Mouse (Mus musculus) adrenal gland, postnatal 36 days (tissue): ENCODE results near the gene Aldoart2. TPM values are rescaled to one million over a fixed set of nuclear protein-coding genes. Genes with fewer than 3 reads are reported as not detected.
"Not testable (repeated sequence)": the region's sequence is repeated elsewhere in the genome, so short reads cannot be mapped to it uniquely, and the experiment has no call there.

Experiments
- DNase-seq, 2 experiments: peaks; one replicate each; pipeline ENCODE4 v3.0.0; 2021; ENCODE audit warnings: mixed read lengths in 1 of 2
- long read RNA-seq, 2 experiments: library from polyadenylated mRNA; stranded (forward); transcript quantifications; one replicate each; pipeline ENCODE4 v2.0.0; 2021; ENCODE audit warnings: borderline sequencing depth in 2 of 2
- total RNA-seq, 2 experiments: library from RNA; stranded (reverse); gene quantifications; 2 replicates each; pipeline ENCODE4 v1.2.3; 2021

Aldoart2 gene
- total RNA-seq, result not detected
- long read RNA-seq, experiment 1, result 0 reads
- long read RNA-seq, experiment 2, result 0 reads

DNA sequence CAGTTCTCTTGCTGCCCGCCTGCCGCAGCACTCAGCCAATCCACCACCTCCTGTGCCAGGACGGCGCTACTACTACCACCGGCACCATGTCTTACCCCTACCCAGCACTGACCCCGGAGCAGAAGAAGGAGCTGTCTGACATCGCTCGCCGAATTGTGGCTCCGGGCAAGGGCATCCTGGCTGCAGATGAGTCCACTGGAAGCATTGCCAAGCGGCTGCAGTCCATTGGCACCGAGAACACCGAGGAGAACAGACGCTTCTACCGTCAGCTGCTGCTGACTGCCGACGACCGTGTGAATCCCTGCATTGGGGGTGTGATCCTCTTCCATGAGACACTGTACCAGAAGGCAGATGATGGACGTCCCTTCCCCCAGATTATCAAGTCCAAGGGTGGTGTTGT lies at the start of gene Aldoart2:
TSS of gene Aldoart2 (plus strand) at position 34 of the 400 bp plus-strand sequence.
- no peak for DNase-seq

DNA sequence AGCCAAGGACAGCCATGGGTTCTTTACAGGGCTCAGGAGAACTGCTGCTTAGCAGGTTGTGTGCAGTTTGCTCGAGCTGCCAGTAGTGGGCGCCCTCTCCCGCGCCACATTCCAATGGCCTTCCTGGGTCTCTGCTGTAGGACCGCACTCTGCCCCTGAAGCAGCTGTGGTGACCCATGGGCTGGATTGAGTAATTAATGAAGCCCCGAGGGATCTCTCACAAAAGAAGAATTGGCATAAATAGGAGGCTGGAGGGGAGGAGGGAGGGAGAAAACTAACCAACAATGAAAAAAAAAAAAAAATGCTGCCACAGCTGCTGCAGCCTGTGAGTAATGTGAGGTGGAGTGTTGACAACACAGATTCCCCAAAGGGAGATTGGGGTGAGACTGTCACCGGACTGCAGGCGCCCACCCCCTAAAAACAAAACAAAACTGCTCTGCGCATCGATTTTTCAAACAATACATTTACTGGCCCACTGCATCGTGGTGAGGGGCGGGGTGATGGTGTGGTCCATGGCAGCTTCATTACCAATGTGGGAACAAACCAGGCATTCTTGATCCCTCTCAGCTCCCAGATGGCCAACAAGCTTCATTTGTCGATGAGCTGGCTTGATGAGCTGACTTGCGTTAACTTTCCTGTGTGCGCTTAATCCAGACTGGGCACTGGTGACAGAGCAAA lies 46.8 kb upstream of the Aldoart2 start:
- DNase-seq, result peak; percentile 56 to 67

DNA sequence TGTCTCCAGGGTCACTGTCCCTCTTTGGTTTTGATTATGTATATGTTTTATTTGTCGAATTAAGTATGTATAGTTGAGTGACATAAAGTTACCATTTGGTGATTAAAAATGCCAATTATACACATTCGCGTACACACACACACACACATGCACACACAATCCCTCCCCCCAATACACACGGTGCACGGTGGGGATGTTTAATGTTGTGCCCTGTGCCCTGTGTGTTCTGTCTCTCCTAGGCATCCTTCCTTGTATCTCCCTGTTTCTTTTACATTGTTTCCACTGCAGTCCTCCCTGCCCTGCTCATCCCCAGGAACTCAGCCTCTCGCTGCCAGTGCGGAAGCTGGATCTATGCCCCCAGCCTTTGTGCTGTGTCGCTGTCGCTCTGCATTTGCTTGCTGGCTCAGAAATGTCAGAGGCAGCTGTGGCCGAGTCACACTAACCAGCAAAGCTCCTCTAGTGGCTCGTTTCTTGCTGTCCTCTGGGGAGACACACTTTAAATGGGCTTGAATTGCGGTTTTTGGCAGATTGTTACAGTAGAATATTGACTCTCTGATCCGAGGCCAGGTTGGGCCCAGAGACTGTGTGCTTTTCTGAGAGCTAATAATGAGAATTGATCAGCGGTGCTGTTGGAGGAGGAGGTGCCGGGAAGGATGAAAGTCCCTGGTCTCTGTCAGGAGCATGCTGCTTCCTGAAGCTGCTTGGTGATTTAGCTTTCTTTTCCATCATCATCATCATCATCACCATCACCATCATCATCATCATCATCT lies 37.9 kb upstream of the Aldoart2 start:
- no peak for DNase-seq

DNA sequence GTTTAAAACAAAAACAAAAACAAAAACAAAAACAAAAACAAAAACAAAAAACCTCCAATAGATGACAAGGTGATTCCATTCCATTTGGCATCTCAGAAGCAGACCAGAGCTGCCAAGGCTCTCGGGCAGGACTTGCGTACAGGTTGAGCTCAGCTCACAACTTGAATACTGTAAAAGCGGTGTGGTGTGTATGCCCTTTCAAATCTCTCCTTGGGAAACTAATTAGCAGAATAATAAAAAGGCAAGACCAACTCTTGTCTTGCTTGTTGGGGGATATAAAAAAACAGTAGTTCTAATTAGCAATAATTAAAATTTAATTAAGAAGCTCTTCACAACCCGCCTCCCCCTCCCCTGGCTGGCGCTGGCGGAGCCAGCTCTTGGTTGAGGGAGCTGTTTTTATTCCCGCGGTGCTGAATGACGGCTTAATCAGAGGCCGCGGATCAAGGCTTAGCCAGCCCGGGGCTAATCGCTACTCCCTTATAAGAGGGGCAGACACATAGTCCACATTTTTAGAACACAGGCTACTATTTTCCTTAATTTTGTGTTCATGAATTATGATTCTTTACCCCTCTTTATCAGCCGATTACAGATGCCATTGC lies 28.4 kb upstream of the Aldoart2 start:
- DNase-seq, result peak; percentile 14 to 19

DNA sequence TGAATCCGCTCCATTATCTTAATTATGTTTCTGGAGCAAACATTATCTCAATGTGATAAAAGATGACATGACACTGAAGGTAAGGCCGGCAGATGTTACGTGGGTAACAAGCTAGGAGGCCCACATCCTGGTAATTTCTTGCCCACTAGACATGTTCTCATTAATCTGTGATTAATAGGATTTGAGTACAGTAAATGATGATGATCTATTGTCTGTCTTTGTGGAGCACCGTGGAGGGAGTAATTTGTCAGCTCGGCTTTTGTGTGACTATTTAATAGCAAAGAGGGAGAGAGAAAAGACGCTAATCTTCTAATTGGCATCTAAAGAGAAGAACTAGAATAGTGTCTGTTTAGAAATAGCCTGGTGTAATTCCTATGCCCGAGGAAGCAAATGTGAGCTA lies 27.3 kb upstream of the Aldoart2 start:
- no peak for DNase-seq

DNA sequence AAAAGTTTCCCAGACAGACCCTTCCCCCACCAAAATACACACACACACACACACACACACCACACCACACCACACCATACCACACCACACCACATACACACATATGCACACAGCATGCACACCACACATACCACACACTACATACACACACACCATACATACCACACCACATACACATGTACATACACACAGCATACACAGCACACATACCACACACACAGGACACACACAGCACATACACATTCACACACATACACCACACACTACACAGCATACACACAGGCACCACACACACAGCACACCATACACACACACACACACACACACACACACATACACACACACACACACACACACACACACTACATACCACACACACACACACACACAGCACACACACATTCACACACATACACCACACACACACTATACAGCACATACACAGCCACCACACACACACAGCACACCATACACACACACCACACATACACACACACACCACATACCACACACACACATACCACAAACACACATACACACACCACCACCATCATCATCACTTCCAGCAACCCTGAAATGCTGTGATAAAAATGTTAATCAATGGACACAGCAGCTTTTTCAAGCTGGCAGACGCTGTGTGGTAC lies 26.6 kb upstream of the Aldoart2 start:
- DNase-seq, result no peak

DNA sequence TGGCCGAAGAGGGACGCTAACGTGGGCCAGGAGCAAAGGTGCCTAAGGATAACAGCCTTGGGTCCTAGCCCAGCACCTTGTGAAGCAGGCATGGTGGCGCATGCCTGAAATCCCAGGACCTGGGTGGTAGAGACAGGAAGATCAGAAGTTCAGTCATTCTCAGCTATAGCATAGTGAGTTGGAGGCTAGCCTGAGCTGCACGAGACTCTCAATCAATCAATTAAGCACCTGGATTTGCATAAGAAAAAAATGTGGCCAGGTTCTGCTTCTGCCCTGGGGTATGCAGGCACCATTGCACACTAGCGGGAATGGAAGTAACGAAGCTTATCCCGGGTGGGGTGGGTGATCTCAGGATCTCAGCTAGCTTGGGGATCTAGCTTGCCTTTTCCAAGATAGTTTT lies 25.9 kb upstream of the Aldoart2 start:
- no peak for DNase-seq

DNA sequence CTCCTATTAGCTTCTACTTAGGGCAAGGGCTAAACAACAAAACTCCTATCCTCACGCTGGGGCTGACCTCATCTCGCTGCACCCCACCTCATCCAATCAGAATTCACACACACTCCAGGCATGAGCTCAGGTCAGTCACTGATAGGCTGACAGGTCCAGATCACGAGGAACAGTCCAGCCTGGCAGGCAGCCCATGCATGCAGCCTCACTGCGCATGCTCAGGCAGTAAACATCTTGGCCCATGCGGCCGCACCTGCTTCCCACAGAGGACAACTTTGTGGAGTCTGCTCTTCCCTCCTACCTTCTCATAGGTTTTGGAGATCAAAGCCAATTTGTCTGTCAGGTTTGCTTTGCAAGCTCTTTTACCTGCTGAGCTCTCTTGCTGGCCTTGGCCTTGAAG lies 10.1 kb upstream of the Aldoart2 start:
- DNase-seq, result not testable (repeated sequence)

DNA sequence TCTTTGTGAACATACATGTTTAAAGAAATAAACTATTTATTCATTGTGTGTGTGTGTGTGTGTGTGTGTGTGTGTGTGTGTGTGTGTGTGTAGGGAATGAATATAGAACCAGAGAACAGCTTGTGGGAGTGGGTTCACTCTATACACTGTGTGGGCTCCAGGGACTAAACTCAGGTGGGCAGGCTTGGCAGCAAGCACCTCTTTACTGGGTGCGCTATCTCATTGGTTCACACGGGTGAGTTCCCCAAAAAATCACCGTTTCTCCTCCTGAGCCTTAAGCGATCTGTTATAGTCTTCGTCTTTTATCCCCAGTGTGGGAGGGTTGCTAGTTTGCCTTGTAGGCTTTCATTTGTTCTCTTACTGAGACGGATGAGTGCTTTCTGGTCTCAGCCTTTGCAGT lies 7.2 kb upstream of the Aldoart2 start:
- DNase-seq, result no peak

DNA sequence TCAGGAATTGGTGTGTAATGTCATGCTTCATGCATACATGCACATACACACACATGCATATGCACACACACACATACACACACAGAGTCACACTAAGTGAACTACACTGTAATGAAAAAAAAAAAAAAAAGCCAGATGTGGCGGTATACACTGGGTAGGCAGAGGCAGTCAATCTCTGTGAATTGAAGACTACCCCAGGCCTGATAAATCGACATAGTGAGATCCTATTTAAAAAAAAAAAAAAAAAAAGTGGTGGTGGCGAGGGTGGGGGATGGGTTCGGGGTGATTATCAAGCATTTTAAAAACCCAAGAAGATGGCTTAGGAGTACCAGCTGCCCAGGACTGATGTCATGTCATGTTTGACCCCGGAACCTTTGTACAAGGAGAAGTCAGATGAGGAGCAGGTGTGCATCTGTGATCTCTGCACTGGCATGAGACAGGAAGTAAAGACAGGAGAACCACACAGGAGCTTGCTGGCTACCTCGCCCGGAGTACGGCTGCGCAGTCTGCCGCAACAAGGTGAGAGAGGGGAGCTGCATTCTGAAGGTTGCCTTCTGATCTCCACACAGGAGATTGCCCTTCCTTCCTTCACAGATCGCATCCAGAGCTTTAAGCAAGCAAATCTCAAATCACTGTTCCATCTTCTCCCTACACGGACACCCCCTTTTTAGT lies 5.7 kb upstream of the Aldoart2 start:
- DNase-seq, result no peak

DNA sequence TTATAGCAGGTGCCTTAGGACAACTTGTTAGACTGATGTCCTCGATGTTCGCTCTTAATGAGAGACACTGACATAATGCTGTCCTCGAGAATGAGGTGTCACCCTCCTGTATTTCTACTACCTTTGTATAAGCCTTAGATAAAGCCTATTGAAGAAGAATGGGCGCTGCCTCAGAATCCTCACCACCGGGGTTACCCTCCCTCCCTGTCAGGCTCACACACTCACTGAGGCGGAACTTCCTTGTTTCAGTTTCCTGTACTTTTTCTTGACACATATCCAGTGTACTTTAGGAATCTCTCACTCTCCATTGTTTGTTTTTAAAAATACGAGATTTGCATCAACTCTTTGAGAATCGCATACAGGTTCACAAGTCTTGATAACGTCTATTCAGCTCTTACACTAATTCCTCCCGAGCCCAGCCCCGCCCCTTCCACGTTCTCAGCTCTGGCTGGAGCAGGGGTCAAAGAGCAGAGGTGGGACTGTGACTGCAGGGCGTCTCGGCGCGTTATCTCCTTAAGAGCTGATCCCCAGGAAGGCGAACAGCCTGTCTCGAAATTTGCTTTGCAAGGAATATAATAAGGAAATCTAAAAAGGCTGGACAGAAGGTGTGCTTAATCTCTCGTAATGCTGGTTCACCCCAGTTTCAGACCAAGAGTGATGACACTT lies 4.9 kb upstream of the Aldoart2 start:
- DNase-seq, result peak; percentile 32 to 46

DNA sequence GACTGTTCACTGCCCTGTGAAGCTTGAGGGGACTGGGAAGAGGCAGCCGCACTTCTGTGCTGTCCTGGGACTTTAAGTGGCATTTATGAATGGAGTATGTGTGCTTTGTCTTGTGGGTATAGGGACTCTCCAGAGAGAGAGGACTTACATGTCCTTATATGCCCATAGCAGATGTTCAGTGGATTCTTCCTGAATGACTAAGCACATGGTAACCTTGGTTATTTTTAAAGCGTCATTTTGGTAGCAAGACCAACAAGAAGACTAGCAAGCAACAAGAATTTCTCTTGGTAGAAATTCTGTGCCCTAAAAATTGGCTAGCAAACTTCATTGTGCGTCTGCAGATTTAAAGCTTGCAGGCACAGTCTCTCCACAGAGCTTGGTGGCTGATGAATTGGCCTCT lies 1.3 kb upstream of the Aldoart2 start:
- DNase-seq, result no peak

DNA sequence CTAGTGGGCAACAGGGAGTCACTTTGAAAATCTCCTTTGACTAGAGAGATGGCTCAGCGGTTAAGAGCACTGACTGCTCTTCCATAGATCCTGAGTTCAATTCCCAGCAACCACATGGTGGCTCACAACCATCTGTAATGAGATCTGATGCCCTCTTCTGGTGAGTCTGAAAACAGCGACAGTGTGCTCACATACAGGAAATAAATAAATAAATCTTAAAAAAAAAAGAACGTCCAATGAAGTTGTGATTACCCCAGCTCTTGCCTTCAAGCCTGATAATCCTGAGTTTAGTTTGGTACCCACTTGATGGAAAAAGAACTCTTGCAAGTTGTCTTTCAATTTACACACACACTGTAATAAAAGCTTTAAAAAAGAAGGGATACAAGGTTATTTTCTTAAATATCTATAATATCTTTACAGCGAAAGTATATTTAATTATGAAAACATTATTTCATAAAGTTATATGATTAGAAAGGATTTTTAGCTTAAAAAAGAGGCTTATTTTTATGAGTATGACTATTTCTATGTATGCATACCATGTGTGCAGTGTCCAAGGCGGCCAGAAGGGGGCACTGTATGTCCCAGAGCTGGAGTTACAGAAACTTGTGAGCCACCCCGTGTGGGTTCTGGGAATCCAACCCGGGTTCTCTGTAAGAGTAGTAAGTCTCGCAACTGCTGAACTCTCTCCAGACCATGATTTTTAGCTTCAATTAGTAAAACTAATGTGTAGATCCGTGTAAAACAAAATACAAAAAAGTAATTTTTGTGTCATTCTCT lies 664 bp upstream of the Aldoart2 start:
- DNase-seq, result no peak

DNA sequence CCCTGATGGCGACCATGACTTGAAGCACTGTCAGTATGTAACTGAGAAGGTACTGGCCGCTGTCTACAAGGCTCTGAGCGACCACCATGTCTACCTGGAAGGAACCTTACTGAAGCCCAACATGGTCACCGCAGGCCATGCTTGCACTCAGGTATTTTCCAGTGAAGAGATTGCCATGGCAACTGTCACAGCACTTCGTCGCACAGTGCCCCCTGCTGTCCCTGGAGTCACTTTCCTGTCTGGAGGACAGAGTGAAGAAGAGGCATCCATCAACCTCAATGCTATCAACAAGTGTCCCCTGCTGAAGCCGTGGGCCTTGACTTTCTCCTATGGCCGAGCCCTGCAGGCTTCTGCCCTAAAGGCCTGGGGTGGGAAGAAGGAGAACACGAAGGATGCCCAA lies 828 bp downstream of the Aldoart2 start:
- DNase-seq, result no peak

DNA sequence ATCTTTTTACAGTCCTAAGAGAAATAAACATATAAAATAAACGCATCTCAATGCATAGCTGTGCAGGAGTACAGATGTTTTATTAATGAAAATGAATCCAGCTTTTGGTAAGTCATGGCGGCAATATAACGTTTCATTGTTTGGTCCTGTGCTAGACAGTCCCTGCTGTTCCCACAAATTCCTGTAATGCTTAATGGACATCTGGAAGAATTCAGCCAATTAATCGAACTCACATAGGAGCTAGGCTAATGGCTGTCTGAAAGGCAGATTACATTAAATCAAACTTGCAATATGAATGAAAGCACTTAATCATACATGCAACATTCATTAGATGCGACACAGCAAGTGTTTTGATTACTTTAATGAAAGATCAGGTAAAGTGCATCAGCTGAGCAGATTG lies 1.8 kb downstream of the Aldoart2 start:
- no peak for DNase-seq

DNA sequence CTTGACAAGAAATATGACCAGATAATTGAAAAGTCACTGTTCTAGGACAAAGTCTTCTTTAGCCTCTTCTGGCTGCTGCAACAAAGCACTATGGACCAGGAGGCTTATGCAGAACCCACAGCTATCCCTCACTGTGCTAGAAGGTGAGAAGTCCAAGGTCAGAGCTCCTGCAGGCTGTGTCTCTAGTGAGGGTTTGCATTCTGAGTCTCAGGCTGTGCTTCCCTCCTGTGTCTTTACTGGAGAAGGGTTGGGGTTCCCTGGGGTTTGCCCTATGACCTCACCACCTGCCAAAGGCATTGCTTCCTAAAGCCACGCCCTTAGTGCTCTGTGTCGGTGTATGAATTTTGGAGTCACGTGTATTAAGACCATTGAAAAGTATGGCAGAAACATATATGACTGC lies 3.4 kb downstream of the Aldoart2 start:
- DNase-seq, result no peak

DNA sequence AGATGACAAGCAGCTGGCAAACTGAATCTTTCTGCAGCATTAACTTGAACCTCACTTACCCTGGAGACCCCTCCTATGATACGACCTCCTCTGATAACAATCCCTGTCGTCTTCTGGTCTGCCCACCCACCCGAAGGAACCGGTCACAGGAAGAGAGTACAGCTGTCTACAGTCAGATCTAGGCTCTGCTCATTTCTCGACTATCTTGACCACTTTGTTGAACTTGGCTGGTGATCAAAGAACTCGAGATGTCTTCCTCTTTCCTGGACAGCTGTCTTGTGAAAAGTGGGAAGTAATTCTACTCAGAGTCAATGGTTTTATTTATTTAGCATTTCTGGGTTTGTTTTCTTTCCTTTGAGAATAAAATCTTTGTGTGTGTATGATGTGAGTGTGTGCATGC lies 4.6 kb downstream of the Aldoart2 start:
- no peak for DNase-seq

DNA sequence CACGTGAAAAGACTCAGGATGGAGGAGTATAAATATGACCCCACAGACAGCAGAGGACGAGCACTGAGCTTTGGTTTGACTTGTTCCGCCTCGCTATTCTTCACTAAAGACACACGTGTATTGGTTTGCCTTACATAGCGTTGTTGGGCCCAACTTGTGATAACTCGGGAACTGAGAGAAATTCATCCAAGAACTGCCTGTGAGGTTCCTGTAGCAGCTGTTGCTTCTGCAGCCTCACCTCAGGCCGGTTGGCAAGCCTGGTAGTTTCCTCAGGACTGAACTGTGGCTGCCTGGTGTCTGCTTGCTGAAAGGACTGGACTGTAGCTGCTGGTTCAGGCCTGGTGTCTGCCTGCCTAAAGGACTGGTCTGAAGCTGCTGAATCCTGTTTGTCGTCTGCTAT lies 5.6 kb downstream of the Aldoart2 start:
- no peak for DNase-seq

DNA sequence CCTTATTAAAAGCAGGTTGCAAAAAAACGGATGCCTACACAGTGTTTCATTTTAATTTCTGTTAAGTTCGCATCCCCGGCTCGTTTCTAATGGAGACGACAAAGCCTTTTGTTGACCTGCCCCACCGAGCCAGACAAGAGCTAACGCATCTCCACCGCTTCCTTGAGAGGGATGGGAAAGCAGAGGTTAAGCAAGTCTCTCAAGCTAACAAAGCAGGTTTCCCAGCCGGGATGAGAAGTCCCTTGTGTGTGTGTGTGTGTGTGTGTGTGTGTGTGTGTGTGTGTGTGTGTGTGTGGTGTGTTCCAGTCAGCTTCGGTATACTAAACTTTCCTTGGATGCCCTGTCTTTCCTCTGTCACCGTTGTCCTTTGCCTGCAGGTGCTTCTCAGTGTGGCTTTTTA lies 6.1 kb downstream of the Aldoart2 start:
- DNase-seq, result no peak

DNA sequence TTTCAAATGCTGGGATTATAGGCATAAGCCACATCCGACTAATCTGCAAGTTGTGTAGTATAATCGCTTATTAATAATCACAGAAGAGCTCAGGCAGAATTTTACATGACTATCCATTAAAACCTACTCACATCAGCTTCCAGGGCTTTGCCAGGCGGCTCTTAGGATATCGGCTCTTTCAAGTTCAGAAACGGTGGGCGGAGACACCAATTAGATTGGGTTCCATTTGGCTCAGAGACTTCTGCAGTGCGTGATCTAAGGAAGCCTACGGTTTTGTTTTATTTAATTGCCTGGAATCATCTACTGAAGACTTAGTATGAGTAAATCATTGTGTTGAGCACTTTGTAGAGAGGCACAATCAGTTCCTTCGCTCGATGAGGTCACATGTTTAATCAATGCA lies 6.6 kb downstream of the Aldoart2 start:
- DNase-seq, result no peak

DNA sequence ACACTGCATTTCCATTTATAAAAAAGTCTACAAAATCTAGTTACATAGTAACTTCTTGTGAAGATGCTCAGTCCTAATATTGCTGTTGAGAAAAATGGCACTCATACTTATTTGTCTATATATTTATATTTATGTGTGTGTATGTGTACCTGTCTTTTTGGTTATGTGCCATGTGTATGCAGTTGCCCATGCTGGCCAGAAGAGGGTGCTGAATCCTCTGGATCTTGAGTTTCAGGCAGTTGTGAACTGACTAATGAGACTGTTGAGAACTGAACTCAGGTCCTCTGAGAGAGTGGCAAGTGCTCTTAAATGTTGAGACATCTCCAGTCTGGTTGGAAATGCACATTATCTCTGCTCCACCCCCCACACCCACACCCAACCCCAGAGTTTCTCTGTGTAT lies 8.1 kb downstream of the Aldoart2 start:
- DNase-seq, result no peak
